Mouse (Mus musculus): ENCODE measurements around the gene Selenof.

The Selenof gene

DNA sequence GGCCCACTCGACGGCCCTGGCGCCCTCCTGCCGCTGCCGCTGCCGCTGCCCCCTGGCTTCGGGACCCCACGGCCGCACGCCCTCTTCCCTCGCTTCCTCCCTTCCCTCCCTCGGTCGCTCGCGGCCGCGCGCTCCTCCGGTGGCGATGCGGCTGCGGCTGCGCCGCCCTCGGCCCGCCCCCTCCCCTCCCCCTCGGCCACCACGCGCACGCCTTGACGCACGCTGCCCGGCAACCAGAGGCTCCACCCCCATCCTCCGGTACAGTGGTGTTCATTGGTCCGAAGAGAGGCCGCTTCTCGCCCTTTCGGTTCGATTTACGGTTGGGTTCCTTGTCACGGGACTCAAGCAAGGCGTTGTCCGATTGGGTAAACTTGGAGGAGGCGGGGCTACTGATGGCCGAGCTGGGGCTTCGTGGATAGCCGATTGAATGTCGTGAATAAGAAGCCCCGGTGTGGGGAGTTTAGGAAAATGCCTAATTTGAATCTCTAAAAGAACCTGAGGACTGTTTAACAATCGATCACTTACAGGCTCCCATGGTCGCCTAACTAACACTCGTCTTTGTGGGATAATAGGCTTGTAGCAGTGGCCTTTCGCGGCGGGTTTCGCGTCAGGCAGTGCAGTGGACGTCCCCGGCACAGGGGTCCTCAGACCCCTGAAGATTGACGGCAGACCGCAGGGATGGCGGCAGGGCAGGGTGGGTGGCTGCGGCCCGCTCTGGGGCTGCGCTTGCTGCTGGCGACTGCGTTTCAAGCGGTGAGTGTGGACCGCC, at the start of gene Selenof, which contains the start of gene Hs2st1:
TSS of gene Selenof (plus strand) at position 258 of the 769 bp plus-strand sequence.
TSS of gene Hs2st1 (minus strand) at position 135 of the 769 bp plus-strand sequence.
- DNase-seq (ENCODE audit: low spot score): peak; percentile 99

DNA sequence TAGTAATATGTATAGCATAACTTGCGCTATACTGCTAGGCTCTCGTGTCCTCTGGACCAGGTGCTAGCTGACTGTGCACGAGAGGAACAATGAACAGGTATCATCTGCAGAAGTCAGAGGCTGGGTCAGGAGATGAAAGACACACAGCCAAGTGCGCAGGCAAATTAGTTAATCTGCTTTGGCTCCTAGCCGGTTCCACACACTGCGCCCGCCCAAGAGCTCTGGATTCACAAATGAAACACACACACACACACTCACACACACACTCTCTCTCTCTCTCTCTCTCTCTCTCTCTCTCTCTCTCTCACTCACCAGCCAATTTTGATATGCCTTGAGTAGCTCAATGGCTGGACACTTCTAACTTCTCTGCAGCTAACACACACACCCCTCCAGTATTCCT, 42.2 kb upstream of the Selenof start:
- DNase-seq (ENCODE audit: low spot score): no peak

DNA sequence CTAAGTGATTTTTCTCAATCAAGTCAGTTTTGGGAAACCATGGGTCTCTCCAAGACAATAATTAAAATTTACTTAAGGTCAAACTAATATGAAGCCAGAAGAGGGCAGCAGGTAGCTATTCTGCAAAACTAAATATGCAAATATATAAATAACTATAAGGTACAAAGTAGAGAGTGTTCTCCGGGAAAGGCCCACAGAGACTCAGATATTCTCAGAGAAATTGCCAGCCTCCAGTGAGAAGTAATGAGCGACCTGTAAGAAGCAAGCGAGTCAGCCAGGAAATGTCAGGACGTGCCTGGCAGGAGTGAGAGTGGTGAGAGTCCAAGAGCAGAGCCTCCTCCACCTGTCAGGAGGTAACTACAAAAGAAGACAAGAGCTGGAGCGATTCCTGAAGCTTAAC, 39.1 kb upstream of the Selenof start:
- no peak for DNase-seq (ENCODE audit: low spot score)

GRCm38 (mm10) chr3:144535056-144535455, 35.0 kb upstream of the Selenof start:
- DNase-seq (ENCODE audit: low spot score): no peak

DNA sequence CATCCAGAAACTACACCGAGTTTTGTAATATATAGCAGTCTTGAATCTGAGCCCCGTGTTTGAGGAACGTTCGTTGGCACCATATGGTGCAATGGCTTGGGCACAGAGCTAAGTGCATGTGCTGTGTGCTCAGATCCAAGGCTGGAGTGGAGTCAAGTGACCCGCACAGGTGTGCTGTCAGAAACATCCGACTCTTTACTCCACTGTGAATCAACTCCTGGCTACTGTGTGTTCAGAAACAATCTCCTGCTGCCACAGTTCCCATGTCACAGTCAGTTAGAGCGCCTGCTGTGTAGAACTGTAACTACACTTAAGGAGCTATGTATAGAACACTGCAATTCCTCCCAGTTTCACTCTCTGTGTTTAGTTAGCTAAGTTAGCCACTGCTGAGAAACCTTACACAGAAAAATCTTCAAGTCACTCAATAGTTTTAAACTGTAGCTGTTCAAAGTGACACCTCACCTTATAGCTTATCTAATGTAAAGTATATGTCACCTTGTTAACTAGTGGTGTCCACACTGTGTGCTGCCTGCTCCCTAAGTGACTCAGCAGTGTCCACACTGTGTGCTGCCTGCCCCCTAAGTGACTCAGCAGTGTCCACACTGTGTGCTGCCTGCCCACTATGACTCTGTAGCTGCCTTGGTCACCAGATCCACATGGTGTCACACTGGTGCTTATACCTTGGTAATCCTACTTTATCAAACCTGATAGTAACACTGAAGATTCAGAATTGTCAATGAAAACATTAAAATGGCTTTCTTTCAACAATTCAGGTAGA, 32.8 kb upstream of the Selenof start:
- DNase-seq (ENCODE audit: low spot score): no peak

DNA sequence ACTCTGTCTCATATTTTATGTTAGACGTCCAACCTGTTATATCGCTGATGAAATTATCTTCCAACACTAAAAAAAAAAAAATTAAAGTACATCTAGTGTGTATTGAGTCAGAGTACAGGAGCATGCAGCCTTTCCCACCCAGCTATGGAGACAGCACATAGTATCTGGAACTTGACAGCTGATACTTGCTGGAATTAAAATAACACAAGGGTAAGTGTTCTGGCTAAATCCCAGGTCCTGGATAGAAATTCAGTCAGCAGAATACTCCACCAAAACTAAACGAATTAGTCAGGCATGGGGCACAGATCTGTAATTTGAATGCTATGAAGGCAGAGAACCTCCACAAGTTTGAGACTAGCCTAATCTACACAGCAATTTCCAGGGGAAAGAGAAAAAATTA, 31.1 kb upstream of the Selenof start:
- DNase-seq (ENCODE audit: low spot score): no peak

DNA sequence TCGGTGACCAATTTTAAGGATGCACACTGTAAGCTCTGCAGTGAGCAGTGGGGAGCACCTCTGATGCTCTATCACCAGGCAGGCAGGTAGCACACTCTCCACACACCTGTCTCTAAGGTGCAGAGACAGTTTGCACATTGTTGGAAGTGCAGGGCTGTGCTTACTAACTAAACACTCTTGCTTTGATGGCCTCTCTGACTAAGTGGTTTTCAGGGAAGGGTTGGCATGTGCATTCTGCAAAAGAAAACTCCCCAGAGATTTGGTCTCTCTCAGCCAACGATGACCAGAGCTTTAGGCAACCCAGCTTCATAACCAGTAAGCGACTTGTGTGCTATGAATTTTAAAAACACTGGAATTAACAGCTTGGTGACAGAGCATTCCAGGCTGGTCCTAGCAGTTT, 29.3 kb upstream of the Selenof start:
- DNase-seq (ENCODE audit: low spot score): no peak

GRCm38 (mm10) chr3:144541906-144542438, 28.1 kb upstream of the Selenof start:
- no peak for DNase-seq (ENCODE audit: low spot score)

DNA sequence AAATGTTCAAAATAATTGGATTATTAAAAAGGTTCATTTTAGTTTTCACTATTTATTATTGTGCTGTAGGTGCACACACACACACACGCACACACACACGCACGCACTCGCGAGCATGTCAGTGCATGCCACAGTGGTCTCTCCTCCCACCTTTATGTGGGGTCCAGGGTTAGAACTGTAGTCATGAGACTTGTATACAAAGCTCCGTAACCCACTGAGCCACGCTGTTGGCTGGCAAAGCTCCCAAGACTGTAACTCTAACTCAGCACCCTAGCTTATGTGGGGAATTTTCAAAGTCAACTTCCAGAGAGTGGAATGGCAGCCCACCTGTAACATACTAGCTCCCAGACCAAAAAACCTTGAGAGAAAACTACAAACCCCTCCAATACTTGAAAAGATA, 25.0 kb upstream of the Selenof start:
- no peak for DNase-seq (ENCODE audit: low spot score)

DNA sequence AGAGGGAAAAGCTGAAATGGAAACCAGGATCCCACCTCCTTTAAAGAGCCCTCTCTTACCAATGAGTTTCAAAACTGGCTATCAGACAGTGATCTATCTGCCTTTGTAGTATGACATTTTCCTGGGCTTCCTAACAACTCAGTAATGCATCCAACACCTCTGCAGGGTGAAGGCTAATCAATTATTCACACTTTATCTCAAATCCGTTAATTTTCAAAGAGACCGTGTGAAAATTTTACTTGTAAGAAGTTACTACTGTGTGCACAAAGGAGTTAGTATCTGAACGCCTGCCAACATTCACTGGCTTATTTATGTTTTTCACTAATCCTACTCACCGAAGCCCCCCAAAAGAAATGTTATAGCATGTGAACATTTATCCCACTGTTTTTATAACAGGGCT, 24.3 kb upstream of the Selenof start:
- no peak for DNase-seq (ENCODE audit: low spot score)

DNA sequence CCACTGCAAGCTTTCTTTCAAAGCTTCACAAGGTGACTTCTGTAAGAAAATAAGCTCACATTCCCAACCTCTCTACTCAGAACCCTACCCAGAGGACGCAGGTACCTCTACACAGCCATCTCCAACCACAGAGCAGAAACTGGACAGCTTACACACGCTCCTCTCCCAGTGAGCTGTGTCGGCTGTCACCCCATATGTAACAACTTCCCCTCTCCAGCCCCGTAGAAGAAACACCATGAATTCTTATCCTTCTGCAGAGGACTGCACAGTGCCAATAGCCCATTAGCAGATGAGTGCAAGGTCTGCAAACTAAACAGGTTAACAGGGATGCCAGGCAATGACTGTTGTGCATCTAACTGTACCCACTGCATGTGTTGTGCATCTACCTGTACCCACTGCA, 23.6 kb upstream of the Selenof start:
- DNase-seq (ENCODE audit: low spot score): no peak

DNA sequence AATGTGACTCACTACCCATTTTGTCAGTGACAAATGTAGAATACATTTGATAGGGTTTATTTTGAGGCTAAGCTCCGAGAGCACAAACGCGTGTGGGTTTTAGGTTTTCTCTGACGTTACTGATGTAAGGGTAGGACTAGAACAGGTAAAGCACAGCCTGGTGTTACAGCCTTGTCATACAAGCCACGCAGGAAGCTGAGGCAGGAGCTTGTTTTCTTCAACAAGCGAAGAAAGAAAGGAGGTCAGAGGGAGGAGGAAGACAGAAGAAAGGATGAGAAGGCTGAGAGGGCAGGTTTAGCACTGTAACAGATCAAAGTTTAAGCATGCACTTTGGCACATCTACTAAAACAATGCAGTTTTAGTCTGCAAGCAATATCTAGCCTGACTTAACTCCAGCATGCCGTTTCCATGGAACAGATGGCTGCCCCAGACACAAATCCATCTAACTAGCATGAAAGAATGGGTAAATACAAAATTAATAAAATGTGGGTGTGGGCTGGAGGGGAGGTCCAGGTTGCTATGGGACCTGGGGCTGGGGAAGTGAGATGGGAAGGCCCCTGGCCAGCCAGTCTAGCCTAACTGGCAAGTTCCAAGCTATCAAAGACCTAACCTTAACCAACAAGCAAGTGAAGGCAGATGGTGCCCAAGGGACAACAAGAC, 21.8 kb upstream of the Selenof start:
- DNase-seq (ENCODE audit: low spot score): peak; percentile 40

- DNase-seq (ENCODE audit: low spot score): no peak
Measured at GRCm38 (mm10) chr3:144550036-144550435, 20.1 kb upstream of the Selenof start.

DNA sequence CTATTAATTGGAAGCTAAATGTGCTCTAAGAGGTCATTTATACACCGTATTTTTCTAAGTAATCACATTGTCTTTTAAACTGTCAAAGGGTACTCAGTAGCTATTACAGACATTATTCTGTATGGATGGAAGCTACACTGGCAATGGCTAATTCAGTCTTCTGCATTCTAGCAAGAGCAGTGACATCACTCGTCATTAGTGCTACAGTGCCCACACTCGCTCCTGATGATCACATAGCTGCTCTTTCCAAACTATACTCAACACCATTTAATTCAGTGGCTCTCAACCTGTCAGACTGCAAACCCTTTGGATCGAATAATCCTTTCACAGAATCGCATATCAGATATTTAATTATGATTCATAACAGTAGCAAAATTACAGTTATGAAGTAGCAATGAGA, 19.4 kb upstream of the Selenof start:
- DNase-seq (ENCODE audit: low spot score): no peak

DNA sequence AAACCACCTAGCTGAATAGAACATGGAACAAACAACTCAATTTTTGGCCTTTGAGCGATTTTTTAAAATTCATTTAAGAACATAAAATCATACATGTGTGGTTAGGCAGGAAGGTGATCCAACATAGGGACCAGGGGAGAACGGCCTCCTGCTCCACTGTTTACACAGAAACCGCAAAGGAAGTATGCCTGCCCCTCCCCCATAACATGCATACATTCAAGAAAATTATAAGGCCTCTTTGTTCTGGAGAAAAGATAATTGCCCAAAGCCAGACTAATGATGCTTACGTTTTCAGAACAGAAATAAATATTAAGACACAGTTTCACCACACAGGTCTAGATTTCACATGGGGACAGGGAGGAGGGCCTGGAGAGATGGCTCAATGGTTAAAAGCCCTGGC, 18.7 kb upstream of the Selenof start:
- no peak for DNase-seq (ENCODE audit: low spot score)

DNA sequence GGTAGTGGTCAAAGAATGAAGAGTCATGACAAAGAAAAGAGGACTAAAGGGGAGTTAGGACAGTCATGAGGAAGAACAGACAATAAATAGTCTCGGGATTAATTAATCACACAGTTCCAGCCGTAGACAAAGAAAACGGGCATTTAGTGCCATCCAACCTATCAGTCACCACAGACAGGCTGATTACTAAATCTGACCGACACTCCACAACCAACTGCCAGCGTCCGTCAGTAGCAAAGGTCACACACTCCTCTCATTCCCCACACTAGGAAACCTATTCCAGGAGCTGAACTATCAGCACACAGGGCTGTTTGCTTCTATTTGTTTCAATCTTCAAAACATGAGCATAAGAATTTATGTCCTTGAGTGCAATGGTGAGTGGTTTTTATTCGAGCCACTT, 16.2 kb upstream of the Selenof start:
- no peak for DNase-seq (ENCODE audit: low spot score)

- DNase-seq (ENCODE audit: low spot score): no peak
Measured at GRCm38 (mm10) chr3:144554503-144554902, 15.6 kb upstream of the Selenof start.

GRCm38 (mm10) chr3:144555144-144555543, 15.0 kb upstream of the Selenof start:
- DNase-seq (ENCODE audit: low spot score): no peak

DNA sequence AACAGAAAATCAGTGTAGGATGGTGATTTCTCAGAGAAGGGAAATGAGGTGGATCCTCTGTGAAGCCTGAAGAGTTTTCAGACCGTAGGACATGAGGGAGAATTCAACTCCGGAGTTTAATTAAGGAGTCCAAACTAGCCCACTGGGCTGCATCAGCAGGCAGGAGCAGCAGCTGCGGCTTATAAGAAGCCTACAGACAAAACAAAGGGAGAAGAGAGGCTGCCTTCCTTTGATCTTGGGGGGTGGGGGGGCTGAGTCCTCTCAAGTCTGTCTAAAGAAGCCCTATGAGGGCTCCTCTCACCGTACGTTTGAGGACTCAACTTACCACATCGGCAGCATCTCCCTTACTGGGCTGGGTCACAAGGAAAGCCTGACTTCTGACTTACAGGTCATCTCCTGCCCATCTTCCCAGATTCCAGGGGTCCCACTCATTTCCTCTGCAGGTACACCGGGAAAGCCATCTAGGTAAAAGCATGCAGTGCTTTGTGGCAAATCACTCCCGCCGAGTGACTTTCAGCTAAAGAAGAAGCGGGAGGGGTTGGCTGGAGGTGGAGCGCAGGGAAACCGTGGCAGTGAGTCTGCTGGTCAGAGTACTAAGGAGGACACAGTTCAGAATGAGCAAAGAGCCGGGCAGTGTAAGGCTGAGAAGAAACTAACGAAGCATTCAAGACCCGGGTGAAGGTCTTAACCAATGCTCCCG, 13.3 kb upstream of the Selenof start:
- no peak for DNase-seq (ENCODE audit: low spot score)

DNA sequence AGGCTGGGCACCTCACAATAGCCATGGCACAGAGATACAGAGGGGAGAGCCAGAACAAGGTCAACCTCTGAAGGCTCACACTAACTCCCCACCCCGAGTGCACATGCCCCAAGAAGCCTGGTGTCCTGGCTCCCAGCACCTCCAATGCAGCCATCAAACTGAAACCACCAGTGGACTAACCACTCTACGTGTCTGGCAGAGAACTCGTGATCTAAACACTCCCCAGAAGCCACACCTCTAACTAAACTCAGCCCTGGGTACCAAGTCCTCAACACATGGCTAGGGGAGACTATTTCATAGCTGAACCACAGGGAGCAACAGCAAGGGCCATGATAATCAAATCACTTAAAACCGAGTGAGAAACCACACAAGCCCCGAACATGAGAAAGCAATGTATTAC, 11.8 kb upstream of the Selenof start:
- DNase-seq (ENCODE audit: low spot score): no peak

- DNase-seq (ENCODE audit: low spot score): peak; percentile 61
Measured at GRCm38 (mm10) chr3:144561511-144562250, 8.4 kb upstream of the Selenof start.

Data from T-cell, adult 2 months (primary cell).